Mouse (Mus musculus): ENCODE measurements around the gene Shroom2.
"Not testable (repeated sequence)": the region's sequence is repeated elsewhere in the genome, so short reads cannot be mapped to it uniquely, and the experiment has no call there.

DNA sequence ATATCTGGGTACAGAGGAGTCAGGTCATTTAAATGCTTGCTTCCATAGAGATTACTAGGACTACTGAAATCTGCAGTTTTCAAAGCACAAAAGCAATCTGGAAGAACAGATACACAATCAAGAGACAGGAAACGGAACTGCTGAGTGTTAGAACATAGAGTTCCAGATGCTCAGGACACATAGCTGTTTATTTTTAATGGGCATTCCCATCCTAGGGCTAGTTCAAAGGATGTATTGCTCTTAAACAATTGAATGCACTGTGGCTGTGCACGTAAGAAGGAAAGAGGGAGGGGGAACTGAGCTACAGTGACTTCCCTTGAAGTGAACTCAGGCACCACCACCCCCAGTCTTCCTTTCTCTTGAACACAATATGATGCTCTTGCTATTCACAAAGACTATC, 58.5 kb downstream of the Shroom2 start:
- not testable (repeated sequence) for TF ChIP-seq CTCF, POLR2A (IDR thresholded peaks at IDR 0.05; ENCODE audit: extremely low read depth, insufficient read depth, low read length)

All from cortical plate, adult 2 months (tissue).